20 mouse cellular contexts compared by ENCODE assay signal in the genomic region with DNA sequence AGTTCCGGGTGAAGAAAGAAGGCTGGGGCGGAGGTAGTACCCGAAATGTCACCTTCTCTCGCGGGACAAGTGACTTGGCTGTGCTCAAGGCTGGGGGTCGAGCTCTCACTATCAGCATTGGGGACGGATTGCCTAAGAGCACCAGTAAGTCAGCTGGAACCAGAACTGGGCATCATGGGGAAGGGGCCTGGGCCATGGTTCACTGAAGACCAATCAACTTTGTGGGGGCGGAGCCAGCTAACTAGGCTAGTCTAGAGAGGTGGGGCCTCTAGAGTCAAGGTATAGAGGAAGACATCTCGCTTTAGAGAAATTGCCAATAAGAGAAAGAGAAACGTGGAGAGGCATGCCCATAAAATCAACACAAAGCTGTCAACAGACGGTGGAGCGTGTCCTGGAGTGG.
"Had no signal": no experiment of that assay in that cellular context is flagged by ENCODE, and none has a peak within 500 bp of the region (broad histone marks: within the 10 kb centered on the region; RNA-seq: fewer than 3 reads in every experiment).

No protein-coding gene starts in this region.

- H3K9me3 ChIP-seq: kidney, embryonic 15.5 days; limb, embryonic 15.5 days had no signal

- H3K36me3 ChIP-seq: kidney, embryonic 15.5 days; limb, embryonic 12.5 days; limb, embryonic 15.5 days; midbrain, embryonic 10.5 days; midbrain, embryonic 13.5 days; neural tube, embryonic 13.5 days had no signal

- H3K4me3 ChIP-seq: kidney, embryonic 15.5 days; limb, embryonic 12.5 days; limb, embryonic 15.5 days; megakaryocyte, embryonic 14.5 days; midbrain, embryonic 10.5 days; midbrain, embryonic 13.5 days; myocyte; neural tube, embryonic 13.5 days had no signal

- H3K9ac ChIP-seq: kidney, embryonic 15.5 days; limb, embryonic 12.5 days; limb, embryonic 15.5 days; liver, embryonic 14.5 days; liver, postnatal 0 days; lung, embryonic 14.5 days; midbrain, embryonic 13.5 days; neural tube, embryonic 13.5 days had no signal

- H3K27me3 ChIP-seq: kidney, embryonic 15.5 days; limb, embryonic 12.5 days; limb, embryonic 15.5 days; megakaryocyte, embryonic 14.5 days; midbrain, embryonic 13.5 days; neural tube, embryonic 13.5 days had no signal

- H3K27ac ChIP-seq: kidney, embryonic 15.5 days; limb, embryonic 12.5 days; limb, embryonic 15.5 days; liver, embryonic 14.5 days; midbrain, embryonic 10.5 days; midbrain, embryonic 13.5 days; neural tube, embryonic 13.5 days had no signal

- DNase-seq: kidney, adult 8-10 months; kidney, postnatal 10 days; kidney, postnatal 36 days; left cerebral cortex, postnatal 4 days; liver, postnatal 0 days; lung, embryonic 14.5 days; lung, postnatal 10 days; lung, postnatal 36 days; retina, postnatal 1 day; right cerebral cortex, postnatal 25 days; thymus, postnatal 25 days had no signal

- H3K4me1 ChIP-seq: kidney, embryonic 15.5 days; limb, embryonic 12.5 days; limb, embryonic 15.5 days; midbrain, embryonic 10.5 days; midbrain, embryonic 13.5 days; neural tube, embryonic 13.5 days had no signal
